ENCODE assay signal across 9 mouse cellular contexts in the genomic region with DNA sequence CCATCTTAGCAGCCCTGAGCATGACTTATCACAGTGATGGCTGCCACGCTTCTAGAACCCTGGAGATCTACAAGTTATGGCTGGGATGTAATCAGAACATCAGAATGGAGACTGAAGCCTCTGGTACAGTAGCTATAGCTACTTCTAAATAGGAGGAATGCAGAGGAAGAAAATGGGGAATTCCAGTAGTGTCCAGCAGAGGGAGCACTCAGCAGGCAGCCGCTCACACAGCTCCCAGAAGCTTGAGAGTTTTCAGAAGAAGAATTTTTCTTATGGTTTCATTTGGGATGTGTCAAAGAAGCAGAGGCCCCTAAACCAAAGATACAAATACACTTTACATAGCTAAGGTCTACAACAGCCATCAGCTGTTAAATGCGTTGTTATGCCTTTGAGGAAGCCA. TPM values are rescaled to one million over a fixed set of nuclear protein-coding genes. Genes with fewer than 3 reads are reported as not detected.
DNase-seq lines count a peak whose midpoint lies in the region; ATAC-seq lines count a peak whose summit lies in the region.
"Had no signal": no experiment of that assay in that cellular context is flagged by ENCODE, and none has a peak within 500 bp of the region (broad histone marks: within the 10 kb centered on the region; RNA-seq: fewer than 3 reads in every experiment).

No protein-coding gene starts in this region.

- no peak overlapping the region for H3K4me2 ChIP-seq in neural tube, embryonic 15.5 days
- H3K4me2 ChIP-seq in limb, embryonic 11.5 days (ENCODE audit: low read depth, severe bottlenecking), result no peak overlapping the region
- H3K4me2 ChIP-seq: limb, embryonic 12.5 days; stomach, embryonic 15.5 days had no signal

- H3K9me3 ChIP-seq in neural tube, embryonic 15.5 days (replicated peaks), result no peaks in the 10 kb centered on the region
- no peaks in the 10 kb centered on the region for H3K9me3 ChIP-seq in limb, embryonic 11.5 days (ENCODE audit: control insufficient read depth, low read length)
- H3K9me3 ChIP-seq: limb, embryonic 12.5 days; stomach, embryonic 15.5 days had no signal

- no peaks in the 10 kb centered on the region for H3K27me3 ChIP-seq in neural tube, embryonic 15.5 days (replicated peaks)
- H3K27me3 ChIP-seq in limb, embryonic 11.5 days (ENCODE audit: control insufficient read depth, insufficient read depth, low read length), result no peaks in the 10 kb centered on the region
- H3K27me3 ChIP-seq: limb, embryonic 12.5 days; stomach, embryonic 15.5 days had no signal

- WGBS in neural tube, embryonic 15.5 days, result 32% methylated on average over 3 of the region's 3 CpGs
- WGBS in limb, embryonic 11.5 days, result 29% methylated on average over 3 of the region's 3 CpGs

- no peak overlapping the region for H3K9ac ChIP-seq in neural tube, embryonic 15.5 days (replicated peaks)
- H3K9ac ChIP-seq in limb, embryonic 11.5 days (ENCODE audit: low read length), result no peak overlapping the region
- H3K9ac ChIP-seq: limb, embryonic 12.5 days; stomach, embryonic 15.5 days had no signal

- ATAC-seq in neural tube, embryonic 15.5 days (ENCODE audit: low FRiP score), result no peak
- no peak for ATAC-seq in limb, embryonic 11.5 days (ENCODE audit: insufficient number of reproducible peaks, low FRiP score, low TSS enrichment, low read depth)

- no peaks in the 10 kb centered on the region for H3K36me3 ChIP-seq in neural tube, embryonic 15.5 days
- H3K36me3 ChIP-seq in limb, embryonic 11.5 days (ENCODE audit: control insufficient read depth, insufficient read depth, low read length), result no peaks in the 10 kb centered on the region
- H3K36me3 ChIP-seq: limb, embryonic 12.5 days; stomach, embryonic 15.5 days had no signal

- peak; percentile 41 for DNase-seq in neural tube, embryonic 10.5 days (ENCODE audit: extremely low spot score, low spot score)
- DNase-seq in adrenal gland, adult 18-20 months (ENCODE audit: low spot score in 2 of 2), result peak; percentile 41 to 52
- peak; percentile 71 to 87 for DNase-seq in cerebellum, postnatal 25 days
- DNase-seq in hindlimb bud, embryonic 11.5 days (ENCODE audit: extremely low spot score, low read depth, low spot score), result peak; percentile 33
- DNase-seq in limb, embryonic 11.5 days (ENCODE audit: low spot score), result peak; percentile 75
- DNase-seq in right cerebral cortex, postnatal 10 days (ENCODE audit: low spot score in 2 of 2), result peak; percentile 75 to 83

- H3K4me3 ChIP-seq in neural tube, embryonic 15.5 days (replicated peaks), result no peak overlapping the region
- H3K4me3 ChIP-seq in limb, embryonic 11.5 days (ENCODE audit: low read depth, low read length), result no peak overlapping the region
- H3K4me3 ChIP-seq: limb, embryonic 12.5 days; stomach, embryonic 15.5 days had no signal

- H3K27ac ChIP-seq in neural tube, embryonic 15.5 days (replicated peaks), result no peak overlapping the region
- no peak overlapping the region for H3K27ac ChIP-seq in limb, embryonic 11.5 days (replicated peaks; ENCODE audit: low read depth, low read length)
- H3K27ac ChIP-seq: limb, embryonic 12.5 days; stomach, embryonic 15.5 days had no signal

- H3K4me1 ChIP-seq in neural tube, embryonic 15.5 days, result no peaks in the 10 kb centered on the region
- no peaks in the 10 kb centered on the region for H3K4me1 ChIP-seq in limb, embryonic 11.5 days (ENCODE audit: control insufficient read depth, insufficient read depth, low read length)
- H3K4me1 ChIP-seq: limb, embryonic 12.5 days; stomach, embryonic 15.5 days had no signal

RNA-seq across cellular contexts. Expression of a gene that starts 33.6 kb away (rescaled TPM):
- not detected in 2 replicates for polyA plus RNA-seq in neural tube, embryonic 15.5 days (2015; fragmentation: Nextera tagmentation; extraction: Ambion mirVana)
- not detected for total RNA-seq in adrenal gland, adult 18-20 months (2021)
- not detected in 2 replicates for polyA plus RNA-seq in limb, embryonic 11.5 days (2014; fragmentation: Nextera tagmentation; extraction: Ambion mirVana)
- polyA plus RNA-seq: limb, embryonic 12.5 days; stomach, embryonic 15.5 days had no signal
